Mouse (Mus musculus): Measurements from ENCODE around the gene Olfr417.
A peak's percentile ranks its signal among the peaks of the same experiment; 100 is the strongest.
"Not testable (repeated sequence)": the region's sequence is repeated elsewhere in the genome, so short reads cannot be mapped to it uniquely, and the experiment has no call there.

The Olfr417 gene

DNA sequence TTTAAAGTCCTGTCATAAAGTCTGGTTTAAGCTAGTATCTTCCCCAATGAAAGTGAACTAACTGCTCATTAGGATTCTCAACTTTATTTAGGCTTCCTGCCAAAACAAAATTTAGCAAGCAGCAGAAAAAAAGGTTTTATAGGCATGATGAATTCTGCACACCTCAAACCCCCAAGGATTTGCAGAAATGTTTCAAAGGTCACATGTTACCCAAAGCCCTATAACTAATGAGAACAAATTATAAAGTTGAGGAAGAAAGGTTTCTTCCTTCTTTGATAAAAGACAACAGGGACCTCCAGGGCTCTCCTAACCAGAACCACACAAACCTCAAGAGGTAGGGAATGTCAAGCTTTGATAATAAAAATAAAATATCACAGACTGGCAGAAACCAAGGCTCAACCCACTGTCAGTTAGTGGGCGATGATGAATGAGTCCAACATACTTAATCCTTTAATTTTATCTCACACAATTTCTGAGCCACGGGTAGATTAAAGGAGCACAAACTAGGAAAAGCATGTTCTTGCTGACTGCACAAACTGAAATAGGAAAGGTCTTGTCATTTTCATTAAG lies at the start of gene Olfr417:
TSS of gene Olfr417 (plus strand) at position 241 of the 570 bp plus-strand sequence.
- DNase-seq (ENCODE audit: low read depth, low spot score) = no peak

DNA sequence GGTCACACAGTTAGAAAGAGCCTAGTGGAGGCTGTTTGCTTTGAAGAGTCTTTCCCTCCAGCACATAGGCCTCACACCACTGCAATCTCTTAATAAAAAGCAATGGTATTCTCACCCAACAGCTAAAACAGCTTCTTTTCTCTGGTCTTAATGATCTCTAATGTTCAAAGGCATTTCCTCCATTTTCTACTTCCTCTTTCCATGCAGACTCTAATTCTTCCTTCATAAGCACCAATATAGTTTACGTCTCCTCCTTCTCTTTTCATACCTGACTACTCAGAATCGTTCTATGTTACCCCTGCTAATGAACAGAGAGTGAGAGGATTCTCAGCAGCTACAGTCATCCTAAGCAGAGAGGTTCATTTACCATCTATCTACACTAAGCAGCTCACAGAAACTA lies 47.6 kb upstream of the Olfr417 start:
- peak; percentile 4 for DNase-seq (ENCODE audit: low read depth, low spot score)

DNA sequence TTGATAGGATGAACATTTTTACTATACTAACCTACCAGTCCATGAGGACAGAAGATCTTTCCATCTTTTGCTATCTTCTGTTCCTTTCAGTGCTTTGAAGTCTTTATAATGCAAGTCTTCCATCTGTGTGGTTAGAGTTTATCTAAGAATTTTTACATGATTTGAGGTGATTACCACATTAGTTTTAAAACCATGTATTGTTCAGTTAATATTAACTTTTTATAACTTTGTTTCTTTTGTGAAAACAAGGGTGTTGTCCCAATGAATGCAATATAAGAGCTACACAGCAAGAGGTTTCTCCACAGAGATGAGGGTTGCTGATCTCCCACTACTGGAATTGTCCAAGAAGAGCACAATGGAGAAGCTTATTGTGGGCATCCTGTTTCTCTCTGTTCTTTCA lies 34.7 kb upstream of the Olfr417 start, which contains the start of gene Mptx1:
TSS of gene Mptx1 (plus strand) at position 301 of the 400 bp plus-strand sequence.
- DNase-seq (ENCODE audit: low read depth, low spot score) = no peak

DNA sequence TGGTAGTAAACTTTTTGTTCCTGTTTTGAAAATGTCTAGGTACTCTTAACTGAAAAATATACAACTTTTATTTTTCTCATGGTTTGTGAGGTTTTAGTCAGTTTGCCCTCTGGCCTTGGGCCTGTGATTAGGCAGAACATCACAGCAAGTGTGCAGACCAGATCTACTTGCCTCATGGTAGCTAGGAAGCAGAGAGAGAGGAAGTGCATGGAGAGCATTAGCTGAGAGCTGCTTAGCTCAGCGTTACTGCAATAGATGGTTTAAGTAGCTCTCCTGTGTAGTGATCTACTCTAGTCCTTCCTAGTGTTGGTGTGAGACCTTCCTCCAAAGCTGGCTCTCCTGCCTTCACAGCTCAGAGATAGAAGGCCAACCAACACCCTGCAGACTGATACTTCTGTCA lies 11.3 kb upstream of the Olfr417 start:
- not testable (repeated sequence) for DNase-seq (ENCODE audit: low read depth, low spot score)

DNA sequence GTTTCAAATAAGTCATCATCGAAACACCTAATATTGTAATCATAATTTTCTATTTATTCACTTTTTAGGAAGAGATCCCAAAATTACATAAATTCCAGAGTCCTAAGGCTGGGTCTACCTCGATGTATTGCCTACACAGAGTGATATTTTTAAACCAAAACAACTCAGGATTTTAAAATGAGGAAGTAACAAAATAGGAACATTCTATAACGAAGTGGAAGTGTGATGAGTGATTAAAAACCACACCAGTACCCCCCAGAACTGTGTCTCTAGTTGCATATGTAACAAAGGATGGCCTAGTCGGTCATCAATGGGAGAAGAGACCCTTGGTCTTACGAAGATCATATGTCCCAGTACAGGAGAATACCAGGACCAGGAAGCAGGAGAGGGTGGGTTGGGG lies 10.3 kb upstream of the Olfr417 start:
- no peak for DNase-seq (ENCODE audit: low read depth, low spot score)

DNA sequence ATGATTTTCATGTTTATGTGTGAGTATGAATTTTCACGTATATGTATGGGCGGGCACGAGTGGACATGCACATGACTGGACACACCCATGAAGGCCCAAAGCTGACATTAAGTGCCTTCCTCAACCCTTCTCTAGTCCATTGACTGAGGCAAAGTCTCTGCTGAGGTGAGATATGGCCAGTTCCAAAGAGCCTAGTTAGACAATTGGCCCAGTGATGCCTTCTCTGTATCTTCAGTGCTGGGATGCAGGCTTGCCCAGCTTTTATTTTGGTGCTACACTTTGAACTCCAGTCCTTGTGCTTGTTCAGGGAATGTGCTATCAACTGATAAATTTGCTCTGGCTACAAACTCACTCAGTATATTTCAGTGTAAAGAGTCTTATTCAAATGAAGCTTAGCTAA lies 8.9 kb downstream of the Olfr417 start:
- DNase-seq (ENCODE audit: low read depth, low spot score) = no peak

DNA sequence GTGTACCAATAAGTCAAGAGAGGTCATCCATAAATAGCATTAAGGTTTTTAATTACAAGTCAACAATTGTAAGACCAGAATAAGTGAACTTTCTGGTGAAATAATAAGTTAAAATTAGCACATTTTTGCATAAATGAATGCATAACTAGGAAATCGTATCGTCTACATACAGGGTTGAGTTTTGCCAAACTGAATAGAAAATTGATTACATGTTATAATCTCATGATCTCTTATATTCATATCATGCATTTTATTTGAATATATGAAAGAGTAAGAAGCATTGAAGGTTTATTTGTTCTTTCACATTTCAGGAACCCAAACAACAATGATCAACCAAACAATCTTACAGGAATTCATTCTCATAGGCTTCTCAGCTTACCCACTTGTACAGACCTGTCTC lies 25.8 kb downstream of the Olfr417 start, which contains the start of gene Olfr248:
TSS of gene Olfr248 (plus strand) at position 301 of the 400 bp plus-strand sequence.
- DNase-seq (ENCODE audit: low read depth, low spot score) = no peak

DNA sequence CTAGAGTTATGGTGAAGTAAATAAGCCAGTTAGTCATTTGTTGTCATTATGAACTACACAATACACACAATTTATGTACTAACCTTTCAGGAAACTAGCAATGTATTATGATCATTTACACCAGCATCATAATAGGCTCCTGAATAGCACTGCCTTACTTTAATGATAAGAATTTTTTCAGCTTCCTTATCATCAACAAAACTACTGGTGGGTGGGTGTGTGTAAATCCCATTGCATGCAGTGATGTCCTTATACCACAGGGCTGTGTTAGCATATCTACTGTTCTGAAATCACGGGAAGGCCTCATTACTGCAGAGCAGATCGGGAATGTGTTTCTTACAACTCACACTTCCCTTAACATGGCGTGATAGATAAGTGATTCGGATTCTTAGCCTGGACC lies 58.0 kb downstream of the Olfr417 start:
- no peak for DNase-seq (ENCODE audit: low read depth, low spot score)

DNA sequence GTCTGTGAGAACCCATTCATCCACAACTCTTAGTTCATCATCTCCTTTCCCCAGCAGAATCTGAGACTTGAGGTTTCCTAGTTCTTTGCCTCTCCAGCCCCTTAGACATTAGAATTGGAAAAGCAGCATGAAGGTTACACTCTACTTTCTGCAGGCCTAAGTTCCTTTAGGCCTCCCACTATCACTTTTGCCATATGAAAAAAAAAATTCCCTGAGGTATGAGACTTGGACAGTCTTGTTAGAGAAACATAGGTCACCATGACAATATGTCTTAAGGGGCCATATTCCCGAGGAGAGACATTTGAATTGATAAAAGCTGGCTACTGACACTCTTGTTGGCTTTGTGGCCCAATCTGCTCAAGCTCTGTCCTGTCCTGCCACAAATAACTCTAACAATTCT lies 58.8 kb downstream of the Olfr417 start, which contains the start of gene Olfr414:
TSS of gene Olfr414 (plus strand) at position 301 of the 400 bp plus-strand sequence.
- no peak for DNase-seq (ENCODE audit: low read depth, low spot score)
